Mouse (Mus musculus): ENCODE data around the gene Inca1.

The Inca1 gene

DNA sequence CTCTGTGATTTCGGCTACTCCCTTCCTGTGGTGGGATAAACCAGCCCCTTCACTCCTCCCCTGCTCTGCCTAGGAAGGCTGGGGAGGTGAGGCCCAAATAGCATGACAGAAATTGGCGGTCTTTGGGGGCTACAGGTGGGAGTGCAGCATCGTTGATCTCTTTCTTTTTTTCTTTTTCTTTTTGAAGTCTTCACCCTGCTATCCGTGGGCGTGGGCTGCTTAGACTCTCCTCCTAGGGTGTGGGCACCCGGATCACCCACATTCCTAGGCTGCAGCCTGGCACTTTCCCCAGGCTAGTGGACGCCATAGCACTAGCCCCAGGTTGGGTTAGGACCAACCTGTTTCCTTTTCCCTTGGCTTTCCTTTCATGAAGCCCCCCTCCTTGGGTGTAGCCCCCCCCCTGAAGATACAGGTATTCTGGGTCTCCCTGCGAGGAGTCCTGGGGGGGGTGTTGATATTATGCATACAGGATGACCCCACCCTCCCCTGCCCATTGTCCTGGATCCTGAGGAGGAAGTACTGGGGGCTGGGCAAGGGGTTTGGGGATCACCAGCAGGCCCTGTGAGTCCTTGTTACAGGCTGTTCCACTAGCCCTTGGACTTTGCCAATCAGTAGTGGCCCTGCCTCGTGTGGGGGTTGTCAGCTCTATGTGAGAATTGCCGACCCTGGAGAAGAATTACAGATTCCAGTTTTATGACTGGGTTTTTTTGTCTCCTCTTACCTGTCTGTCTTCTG lies 1.4 kb upstream of the Inca1 start:
- DNase-seq: no peak

DNA sequence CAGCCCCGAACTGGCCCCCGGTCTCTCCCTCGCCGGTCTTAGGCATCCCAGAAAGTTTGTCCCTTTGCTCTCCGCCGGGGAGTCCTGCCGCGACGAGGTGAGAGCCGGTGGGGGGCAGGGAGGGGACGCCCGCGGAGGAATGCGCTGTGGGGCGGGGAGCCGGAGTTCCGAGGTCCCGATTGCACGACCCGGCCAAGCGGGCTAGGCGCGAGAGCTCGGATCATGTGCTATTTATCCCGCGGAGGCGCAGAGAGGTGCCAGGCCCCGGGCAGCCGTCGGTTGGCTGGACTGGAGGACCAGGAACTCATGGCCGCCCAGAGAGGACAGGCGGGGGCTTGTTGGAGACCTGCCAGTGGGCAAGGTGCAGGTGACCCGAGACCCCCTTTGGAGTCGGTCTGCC lies 658 bp upstream of the Inca1 start:
- peak; percentile 53 for DNase-seq

DNA sequence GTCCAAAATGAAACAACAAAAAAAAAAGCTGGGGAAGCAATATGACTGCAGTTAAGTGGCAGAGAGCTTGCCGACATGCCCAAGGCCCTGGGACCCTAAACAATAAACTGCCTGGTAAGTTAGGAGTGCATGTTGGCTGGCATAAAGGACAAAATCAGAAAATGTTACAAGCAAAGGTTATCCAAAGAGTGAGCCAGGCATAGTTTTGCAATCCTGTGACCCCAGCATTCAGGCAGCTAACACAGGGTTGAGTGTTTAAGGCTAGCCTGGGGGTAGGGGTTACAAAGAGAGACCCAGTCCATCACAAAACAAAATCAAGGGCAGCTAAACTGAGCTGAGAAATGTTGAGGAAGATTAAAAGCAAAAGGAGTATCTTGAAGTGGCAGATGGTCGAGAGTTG lies 904 bp downstream of the Inca1 start:
- no peak for DNase-seq

DNA sequence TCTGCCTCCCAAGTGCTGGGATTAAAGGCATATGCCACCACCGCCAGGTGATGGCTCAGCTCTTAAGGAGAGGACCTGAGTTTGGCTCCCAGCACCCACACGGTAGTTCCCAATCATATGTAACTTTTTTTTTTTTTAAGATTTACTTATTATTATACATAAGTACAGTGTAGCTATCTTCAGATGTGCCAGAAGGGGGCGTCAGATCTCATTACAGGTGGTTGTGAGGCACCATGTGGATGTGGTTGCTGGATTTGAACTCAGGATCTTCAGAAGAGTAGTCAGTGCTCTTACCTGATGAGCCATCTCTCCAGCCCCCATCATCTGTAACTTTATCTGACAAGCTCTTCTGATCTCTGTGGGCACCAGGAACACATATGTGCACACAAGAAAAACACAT lies 2.6 kb downstream of the Inca1 start:
- DNase-seq: no peak

DNA sequence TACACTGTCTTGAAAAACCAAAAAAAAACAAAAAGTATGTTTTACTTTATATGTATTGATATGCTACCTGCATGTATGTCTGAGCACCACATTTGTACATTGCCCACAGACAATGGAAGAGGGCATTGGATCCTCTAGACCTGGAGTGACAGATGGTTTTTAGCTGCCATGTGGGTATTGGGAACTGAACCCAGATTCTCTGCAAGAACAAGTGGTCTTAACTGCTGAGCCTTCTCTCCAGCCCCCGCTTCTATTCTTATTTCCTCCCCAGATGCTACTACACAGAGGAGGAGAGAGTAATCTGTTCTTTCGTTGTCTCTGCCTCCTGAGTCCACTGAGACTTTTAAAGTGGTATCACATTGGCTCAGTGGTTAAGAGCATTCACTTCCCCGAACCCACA lies 6.5 kb downstream of the Inca1 start:
- no peak for DNase-seq

DNA sequence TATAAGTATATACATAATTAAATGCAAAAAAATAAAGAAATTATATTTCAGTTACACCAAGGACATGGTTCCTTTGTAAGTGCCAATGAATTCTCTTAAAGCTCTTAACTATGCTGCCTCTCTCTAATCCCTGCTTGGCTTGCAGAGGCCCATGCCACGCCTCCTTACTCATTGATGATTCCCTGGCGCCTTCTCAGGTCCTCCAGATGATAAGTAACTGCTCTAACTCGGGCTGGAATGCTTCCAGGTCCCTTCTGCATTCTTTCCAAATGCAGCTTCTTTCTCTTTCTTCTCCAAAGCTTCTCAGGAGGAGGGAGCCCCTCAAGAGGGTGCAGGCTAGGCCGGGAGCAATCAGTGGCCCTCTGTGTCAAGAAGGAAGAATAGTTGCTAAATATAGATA lies 10.4 kb downstream of the Inca1 start:
- no peak for DNase-seq

DNA sequence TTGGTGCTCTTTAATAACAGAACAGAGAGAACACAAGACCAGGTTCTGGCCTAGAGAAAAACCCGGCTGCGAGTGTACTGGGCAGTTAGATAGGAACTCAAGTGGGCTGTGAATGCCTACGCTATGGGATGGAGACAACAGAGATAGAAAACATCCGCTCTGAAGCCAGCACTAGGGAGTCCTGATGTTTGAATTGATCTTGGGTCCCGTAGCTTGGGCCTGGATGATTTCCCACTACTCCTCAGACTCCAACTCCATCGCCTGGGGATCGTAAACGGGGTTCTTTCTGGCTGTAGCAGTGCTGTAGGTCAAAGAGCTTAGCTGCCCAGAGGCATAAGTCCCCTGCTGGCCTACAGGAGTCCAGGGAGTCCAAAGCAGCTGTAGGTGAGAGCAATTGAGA lies 11.6 kb downstream of the Inca1 start:
- DNase-seq: no peak

DNA sequence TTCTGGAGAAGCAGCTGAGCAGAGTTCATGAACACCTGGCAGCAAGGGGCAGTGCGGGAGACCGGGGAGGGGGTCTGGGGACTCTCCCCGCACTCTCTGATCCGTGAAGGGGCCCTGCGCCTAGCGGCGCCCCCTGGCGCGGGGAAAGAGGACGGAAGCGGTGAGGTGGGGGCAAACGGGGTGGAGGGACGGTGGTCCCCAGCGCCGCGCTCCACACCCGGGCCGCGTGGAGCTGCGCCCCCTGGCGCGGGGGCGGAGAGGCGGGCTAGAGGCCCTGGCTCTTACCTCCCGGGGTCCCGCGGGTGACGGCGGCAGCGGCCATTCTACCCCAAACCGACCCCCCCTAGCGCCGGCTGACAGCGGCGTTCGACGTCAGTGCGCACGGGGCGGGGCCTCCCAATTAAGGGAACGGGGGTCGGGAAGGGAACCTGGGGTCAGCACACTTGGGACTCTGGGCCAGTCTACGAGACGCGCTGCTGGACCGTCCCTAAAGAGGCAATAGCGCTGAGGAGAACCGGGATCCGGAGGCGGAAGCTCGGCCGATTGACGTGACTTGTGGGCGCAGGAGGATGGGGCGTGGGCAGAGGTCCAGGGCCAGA lies 12.3 kb downstream of the Inca1 start, which contains the start of gene Camta2:
Camta2 (minus strand) TSS at position 505 of the 599 bp plus-strand sequence.
- peak; percentile 80 for DNase-seq

DNA sequence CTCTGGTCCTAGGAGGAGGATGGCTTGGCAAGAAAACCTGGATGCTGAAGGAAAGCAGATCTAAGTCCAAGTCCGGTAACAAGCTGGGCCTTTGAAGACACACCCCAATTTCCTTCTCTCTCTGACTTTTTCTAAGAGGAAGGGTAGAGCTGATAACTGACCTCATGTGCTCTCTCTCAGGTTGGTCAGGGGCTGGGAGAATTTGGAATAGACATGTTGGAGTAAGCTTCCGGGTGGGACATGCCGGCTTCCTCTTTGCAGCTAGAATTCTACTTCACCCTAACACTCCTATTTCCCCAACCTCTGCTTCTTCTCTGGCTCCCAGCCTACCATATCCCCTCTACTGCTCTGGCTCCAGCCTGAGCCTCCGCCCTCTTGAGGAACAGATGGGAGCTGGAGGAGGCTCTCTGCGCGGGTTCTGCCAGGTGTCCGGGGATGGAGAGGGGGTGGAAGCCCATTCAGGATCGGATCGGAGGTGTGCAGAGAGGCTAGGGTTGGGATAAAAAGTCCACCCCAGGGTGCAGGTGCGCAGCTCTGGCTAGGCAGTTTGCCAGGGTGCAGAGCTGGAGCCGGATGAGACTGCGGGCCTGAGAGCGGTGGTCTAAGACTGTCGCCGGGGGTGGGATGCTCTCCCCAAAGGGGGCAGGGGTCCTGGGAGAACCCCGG lies 12.9 kb downstream of the Inca1 start:
- DNase-seq: peak; percentile 39

DNA sequence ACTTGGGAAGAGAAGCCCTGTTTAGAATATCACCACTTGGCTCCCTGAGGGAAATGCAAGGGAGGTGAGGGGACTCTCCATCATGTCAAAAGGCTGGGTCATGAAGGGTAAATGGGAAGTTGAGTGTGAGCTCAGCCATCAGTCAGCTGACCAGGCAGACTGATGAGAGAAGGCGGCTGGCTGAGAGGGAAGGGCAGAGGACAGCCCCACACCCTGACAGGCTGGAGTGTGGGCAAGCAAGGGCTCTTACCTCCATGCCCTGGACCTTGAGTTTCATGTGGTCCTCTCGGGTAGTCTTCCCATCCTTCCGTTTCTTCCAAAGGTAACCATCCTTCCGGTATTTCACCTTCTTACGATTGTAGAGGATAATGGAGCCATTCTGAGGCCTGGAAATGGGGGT lies 16.3 kb downstream of the Inca1 start:
- DNase-seq: no peak

DNA sequence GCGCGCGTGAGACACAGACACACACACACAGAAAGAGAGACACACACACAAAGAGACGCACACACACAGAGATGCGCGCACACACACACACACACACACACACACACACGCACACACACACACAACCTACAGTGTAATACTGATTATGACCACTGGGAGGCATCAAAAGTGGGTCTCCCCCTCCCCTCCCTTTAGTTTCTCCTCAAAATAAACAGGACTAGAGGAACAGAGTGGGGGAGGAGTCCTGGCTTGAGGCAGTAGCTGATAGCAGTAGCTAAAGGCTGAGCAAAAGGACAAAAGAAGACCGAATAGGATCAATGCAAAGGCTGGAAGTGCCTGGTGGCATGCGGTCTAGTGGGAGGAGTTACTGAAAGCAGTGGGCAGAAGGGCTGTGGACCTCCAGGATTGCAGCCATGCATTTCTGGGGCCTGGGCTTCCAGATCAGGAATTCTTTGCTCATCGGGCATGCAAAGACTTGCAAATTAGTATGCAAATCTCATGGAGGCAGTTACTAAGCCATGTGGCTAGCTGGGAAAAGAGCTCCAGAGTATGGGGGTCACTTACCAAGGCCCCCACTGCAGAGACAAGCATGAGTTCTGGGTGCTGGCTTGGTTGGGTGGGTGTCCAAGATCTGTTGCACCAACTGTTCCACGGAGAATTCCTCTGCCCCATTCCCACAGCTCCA lies 17.9 kb downstream of the Inca1 start:
- DNase-seq: no peak

DNA sequence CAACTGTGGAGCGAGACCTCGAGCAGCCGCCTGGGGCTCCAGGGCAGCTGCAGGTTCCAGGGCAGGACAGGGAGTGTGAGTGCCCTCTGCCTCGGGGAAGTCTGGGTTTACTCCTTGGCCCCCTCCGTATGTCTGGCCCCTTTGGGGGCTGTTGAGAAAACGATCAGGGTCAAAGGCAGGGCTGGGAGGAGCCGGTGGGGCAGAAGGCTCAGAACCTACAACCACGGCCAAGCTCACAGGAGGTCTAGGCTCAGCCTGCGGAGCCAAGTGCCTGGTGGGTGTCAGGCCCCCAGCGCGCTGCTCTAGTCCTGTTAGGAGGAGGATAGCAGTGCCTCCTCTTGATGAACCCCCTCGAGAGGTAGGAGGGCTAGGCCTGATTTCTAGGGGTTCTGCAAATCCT lies 18.8 kb downstream of the Inca1 start:
- DNase-seq: no peak

DNA sequence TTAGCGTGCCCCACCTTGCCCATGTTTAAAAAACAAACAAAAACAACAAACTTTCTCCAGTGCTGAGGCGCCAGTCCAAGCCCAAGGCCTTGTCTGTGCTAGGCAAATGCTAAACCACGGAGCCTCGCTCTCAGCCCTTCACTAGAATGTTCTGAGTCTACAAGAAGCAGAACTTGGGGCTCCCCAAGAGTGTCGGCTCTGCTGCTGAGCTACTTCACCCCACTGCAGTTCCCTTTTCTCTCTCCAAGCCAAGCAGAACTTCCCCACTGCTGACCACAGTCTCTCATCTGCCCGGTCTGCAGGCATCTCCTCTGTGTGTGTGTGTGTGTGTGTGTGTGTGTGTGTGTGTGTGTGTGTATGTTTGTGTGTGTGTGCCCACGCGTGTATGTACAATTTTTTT lies 20.1 kb downstream of the Inca1 start:
- peak; percentile 22 for DNase-seq

DNA sequence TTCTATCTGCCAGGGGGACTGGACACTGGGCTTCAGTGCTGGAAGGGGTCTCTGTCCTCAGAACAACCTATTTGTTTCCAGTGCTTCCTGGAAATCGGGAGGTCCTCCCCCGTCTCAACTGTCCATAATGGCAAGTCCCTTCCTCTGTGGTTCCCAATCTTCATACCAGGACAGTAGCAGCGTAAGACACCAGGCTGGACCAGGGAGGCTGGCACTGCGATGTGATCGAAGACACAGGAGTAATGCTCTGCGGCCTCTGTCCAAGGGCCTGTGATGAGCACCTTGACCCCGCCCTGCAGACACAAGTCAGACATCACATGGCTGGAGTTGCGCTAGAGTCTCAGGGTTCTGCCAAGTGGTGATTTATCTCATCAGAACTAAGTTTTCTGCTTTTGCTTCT lies 20.6 kb downstream of the Inca1 start:
- no peak for DNase-seq

DNA sequence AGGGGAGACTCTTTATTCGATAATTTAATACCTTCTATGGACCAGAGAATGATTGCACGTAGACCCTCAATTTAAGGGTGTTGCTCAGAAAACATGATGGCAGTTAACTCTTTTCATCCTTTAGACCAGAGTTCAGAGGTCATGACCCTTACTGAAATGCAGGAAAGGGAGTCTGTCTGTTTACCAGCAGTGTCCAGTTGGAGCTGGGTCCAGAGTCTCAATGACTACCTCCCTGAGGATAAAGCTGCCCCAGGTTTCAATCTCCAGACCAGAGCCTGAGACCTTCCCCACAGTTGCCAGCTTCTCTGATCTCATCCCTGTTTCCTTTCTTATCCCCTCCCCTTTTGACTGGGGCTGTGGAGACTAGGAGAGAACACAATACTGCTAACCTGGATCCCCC lies 21.4 kb downstream of the Inca1 start:
- no peak for DNase-seq

DNA sequence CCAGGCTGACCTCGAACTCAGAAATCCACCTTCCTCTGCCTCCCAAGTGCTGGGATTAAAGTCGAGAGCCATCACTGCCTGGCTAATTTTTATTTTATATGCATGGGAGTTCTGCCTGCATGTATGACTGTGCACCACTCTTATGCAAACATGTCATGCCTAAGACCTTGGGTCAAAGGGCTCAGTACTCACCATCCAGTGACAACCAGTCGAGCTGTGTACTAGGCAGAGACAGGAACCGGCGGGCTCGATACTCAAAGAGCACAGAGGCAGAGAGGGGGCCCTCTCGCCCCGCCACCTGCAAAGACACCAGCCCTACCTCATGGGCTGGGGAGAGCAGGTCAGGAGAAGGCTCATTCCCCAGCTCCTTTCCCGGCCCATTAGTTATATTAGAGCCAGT lies 21.9 kb downstream of the Inca1 start:
- DNase-seq: no peak

DNA sequence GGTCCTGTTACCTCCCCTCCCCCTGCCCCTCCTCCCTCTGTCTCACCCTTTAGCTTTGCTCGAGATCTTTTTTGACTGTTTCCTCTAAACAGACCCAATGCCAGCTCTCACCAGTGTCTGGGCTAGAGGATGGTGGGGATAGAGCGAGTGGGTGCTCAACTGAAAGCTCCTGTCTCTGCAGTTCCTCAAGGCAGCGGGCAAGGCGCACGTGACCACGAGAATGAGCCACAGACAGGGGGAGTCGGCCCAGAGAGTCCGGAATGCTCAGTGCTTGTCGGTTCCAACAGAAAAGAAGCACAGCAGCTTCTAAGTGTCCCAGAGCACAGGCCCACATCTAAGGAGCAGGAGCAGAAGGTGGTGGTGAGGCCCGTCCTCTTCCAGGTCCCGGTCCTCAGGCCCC lies 25.5 kb downstream of the Inca1 start:
- no peak for DNase-seq

DNA sequence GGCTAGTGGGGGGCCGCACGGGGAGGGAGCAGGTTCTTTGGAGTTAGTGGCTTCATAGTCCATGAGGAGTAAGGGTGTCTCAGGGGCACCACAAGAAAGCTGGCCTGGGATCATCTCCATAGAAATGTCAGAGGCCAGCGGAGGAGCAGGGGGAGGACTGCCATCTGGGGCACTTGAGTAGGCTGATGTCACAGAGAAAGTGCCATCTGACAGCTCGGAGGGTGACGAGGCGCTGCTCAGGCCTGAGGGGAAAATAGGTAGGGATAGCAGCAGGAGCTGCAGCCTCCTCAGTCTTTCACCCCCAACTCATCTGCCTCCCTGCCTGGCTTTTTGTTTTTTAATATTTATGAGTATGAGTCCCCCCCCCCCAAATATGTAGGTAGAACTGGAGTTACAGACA lies 25.9 kb downstream of the Inca1 start:
- DNase-seq: no peak

DNA sequence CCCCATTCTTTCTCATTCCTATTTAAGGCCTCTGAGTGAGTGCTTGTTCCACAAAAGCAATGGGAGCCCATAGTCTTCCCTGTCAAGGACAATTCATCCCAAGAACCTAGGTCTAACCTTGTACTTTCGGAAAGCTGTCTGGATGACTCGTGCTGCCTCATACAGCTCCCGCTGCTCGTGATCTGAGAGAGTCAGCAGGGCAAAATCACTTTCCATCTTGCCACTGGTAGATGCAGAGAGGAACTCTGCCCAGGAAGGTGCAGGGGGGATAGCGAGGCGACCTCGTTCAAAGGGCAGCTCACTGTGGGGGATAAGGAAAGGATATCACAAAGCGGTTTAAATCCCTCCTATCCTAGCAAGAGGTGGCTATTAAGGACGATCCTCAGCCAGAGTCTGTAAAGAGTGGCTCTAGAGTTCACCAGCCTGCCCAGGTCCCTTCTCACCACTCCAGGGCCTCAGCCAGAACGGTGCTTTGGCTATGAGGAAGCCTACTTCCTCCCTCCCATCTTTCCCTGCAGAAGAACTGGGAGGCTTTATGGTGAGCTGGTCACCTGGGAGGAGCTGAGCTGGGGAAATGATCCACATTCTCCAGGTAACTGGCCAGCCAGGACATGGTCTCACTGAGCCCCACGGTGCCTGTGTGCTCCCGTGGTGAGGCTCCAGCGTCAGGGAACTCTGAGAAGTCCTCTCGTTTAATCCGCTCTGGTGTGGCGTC lies 28.5 kb downstream of the Inca1 start:
- DNase-seq: no peak

DNA sequence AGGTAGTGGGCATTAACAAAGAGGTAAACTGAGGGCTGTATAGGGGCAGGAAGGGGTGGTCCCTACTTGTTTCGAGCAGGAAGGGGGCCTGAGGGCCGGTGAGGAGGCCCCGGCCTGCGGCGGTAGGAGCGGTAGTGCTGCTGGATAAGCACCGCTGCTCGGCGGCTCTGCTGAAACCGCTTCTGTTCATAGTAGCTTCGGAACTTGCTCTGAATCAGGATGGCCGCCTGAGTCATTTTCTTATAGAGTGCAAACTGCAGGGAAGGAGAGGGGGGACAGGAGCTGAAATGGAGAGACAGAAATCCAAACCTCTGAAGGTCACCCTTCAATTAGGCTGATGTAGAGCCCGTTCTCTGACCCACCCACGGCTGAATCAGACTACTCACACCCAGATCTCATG lies 29.5 kb downstream of the Inca1 start:
- no peak for DNase-seq

DNA sequence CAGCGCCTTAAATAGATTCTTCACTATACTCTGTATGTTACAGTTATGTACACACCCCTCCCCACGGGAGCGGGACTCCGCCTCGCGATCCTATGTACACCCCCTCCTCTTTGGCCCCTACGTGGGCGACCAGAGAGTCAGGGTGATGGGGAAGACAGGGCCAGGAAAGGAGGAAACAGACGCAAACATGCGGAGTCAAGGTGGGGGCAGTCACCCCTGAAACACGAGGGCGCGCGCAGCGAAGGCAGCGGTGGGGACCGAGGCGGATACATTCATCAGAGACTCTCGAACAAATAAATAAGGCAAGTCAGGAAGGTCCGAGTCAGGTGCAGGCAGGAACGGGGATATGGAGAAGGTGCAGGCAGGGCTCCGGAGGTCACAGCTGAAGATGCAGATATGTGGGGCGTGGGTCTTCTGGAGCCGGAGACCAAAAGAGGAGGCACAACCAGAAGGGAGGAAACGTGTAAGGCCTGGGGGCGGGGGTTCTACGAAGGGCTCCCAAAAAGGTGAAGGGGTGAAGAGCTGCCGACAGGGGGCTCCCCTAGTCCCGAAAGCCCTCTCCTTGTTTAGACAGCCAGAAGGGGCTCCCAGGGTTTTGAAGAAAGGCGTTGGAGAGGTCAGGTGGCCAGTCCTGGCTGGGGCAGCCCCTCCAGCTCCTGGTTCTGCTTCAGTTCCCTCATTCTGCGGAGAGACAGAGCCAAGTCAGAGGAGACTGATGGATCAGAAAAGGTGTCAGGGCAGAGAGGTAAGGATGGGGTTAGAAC lies 30.2 kb downstream of the Inca1 start:
- peak; percentile 84 for DNase-seq

DNA sequence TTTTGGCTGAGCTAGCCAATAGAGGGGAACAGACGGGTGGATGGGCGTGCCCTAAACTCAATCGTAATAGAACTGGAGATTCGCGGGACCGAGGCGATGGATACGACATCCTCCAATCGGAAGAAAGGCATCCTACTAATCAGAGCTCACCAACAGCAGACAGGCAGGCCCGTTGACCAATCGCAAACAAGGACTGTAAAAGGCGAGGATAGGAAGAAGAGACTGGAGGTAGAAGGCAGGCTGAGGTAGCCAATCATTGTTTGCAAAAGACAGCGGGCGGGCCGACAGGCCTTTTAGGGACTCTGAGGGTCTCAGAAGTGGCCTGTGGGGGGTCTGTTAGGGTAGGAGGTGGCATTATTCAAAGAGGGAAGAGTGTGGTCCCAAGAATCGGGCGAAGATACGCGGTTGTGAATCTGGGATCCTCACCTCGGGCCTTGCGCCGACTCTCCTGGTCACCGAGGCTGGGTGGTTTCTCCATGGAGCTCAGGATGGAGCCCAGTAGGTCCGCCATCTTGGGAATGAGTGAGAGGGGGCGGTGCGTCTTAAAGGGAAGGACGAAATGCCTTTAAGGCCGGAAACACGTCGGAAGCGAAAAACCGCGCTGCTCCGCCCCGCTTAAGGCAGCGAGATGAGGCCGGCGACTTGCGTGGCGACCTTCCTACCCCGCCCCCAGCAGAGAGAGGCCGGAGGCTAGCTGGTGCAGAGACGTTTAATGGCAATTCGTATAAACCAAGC lies 31.0 kb downstream of the Inca1 start, which contains the start of gene Spag7:
Spag7 (minus strand) TSS at position 646 of the 735 bp plus-strand sequence.
- peak; percentile 95 for DNase-seq
